Mouse (Mus musculus): ENCODE measurements around the gene Speer1. TPM values are rescaled to one million over a fixed set of nuclear protein-coding genes. Genes with fewer than 3 reads are reported as not detected.
"Not testable (repeated sequence)": the region's sequence is repeated elsewhere in the genome, so short reads cannot be mapped to it uniquely, and the experiment has no call there.

The Speer1 gene
- not detected in 2 replicates for polyA plus RNA-seq (2016; fragmentation: Nextera tagmentation; extraction: Ambion mirVana)

GRCm38 (mm10) chr5:11341216-11341615 is at the start of gene Speer1:
Gene Speer1 (plus strand): TSS chr5:11341516.
- H3K27me3 ChIP-seq (ENCODE audit: insufficient read depth, poor library complexity, severe bottlenecking); H3K4me1 ChIP-seq (replicated peaks); H3K27ac ChIP-seq; H3K36me3 ChIP-seq; H3K9me3 ChIP-seq; H3K4me3 ChIP-seq; DNase-seq (ENCODE audit: low spot score): not testable (repeated sequence)
- WGBS = 60% methylated on average over 1 of the region's 4 CpGs

Other genes starting within 250 kb of the Speer1 start
- gene Gm8879, start 213.9 kb upstream of the Speer1 start, polyA plus RNA-seq (2016; fragmentation: Nextera tagmentation; extraction: Ambion mirVana) = not detected in 2 replicates
- gene Gm5861, start 158.4 kb upstream of the Speer1 start, polyA plus RNA-seq (2016; fragmentation: Nextera tagmentation; extraction: Ambion mirVana) = not detected in 2 replicates
- gene Gm8890, start 85.5 kb upstream of the Speer1 start, polyA plus RNA-seq (2016; fragmentation: Nextera tagmentation; extraction: Ambion mirVana) = not detected in 2 replicates
- not detected in 2 replicates for gene Gm8897, start 74.9 kb downstream of the Speer1 start, polyA plus RNA-seq (2016; fragmentation: Nextera tagmentation; extraction: Ambion mirVana)
- not detected in 2 replicates for gene Gm8906, start 161.2 kb downstream of the Speer1 start, polyA plus RNA-seq (2016; fragmentation: Nextera tagmentation; extraction: Ambion mirVana)